Mouse (Mus musculus): Measurements from ENCODE around the gene P3h2. TPM values are rescaled to one million over a fixed set of nuclear protein-coding genes. Genes with fewer than 3 reads are reported as not detected.

Gene P3h2
- polyA plus RNA-seq, 2 experiments: 8.4 to 14.6 TPM

DNA sequence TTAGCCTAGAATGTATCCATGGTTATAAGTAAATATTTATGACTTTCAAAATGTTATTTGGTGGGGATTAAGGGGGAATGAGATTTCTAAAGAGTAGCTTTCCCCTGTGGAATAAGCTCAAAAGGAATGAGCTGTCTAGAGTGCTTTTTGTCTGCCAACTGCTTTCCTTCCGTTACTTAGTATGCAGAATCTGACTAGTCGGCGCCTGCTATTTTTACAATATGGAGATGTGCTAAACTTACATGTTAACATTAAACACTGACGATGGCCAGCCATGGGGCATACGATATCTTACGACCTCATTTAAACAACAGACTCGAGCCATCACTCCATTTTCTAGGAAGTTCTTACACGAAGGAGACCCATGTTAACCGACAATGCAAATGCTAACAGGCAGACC lies 102.7 kb downstream of the P3h2 start:
- Histone ChIP-seq H3K36me3 (ENCODE audit: control insufficient read depth, insufficient read depth, low read length) (no peaks in the 10 kb centered on the region), H3K27ac (replicated peaks; ENCODE audit: low read depth, low read length) (no peak overlapping the region), H3K4me3 (replicated peaks; ENCODE audit: low read length) (no peak overlapping the region), H3K4me1 (ENCODE audit: control insufficient read depth, insufficient read depth, low read length) (no peaks in the 10 kb centered on the region), H3K9me3 (ENCODE audit: control insufficient read depth, low read length) (no peaks in the 10 kb centered on the region), H3K9ac (ENCODE audit: low read depth, low read length, severe bottlenecking) (no peak overlapping the region), H3K27me3 (ENCODE audit: control insufficient read depth, insufficient read depth, low read length) (no peaks in the 10 kb centered on the region), H3K4me2 (replicated peaks; ENCODE audit: low read depth, low read length, severe bottlenecking) (no peak overlapping the region)
- ATAC-seq (ENCODE audit: low FRiP score, low read depth): no peak
- DNase-seq (ENCODE audit: low spot score): no peak
- no peak for TF ChIP-seq POLR2A (IDR thresholded peaks at IDR 0.05; ENCODE audit: borderline replicate concordance, extremely low read depth, insufficient read depth, insufficient read length)
- 78% methylated on average over 9 of the region's 9 CpGs for WGBS

DNA sequence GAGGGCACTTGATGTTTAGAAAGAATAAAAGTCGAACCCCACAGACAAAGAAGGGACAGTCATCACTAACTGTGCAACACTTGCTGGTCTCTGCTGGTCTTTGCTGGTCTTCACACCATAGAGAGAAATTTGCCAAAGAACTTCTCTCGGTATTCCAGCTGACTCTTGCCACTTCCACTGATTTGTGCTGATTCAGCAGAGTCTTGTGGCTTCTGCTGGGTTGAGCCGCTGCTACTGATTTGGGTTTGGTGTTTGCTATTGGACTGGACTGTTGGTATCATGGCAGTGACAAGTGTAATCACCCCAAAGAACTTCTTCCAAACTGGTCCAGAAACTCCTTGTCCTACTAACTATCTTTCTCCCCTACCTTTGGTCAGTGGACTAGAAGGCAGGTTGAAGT lies 111.0 kb downstream of the P3h2 start:
- Histone ChIP-seq H3K4me2 (replicated peaks; ENCODE audit: low read depth, low read length, severe bottlenecking) (no peak overlapping the region), H3K36me3 (ENCODE audit: control insufficient read depth, insufficient read depth, low read length) (no peaks in the 10 kb centered on the region), H3K9me3 (ENCODE audit: control insufficient read depth, low read length) (no peaks in the 10 kb centered on the region), H3K27ac (replicated peaks; ENCODE audit: low read depth, low read length) (no peak overlapping the region), H3K4me1 (ENCODE audit: control insufficient read depth, insufficient read depth, low read length) (no peaks in the 10 kb centered on the region), H3K27me3 (ENCODE audit: control insufficient read depth, insufficient read depth, low read length) (no peaks in the 10 kb centered on the region), H3K4me3 (replicated peaks; ENCODE audit: low read length) (no peak overlapping the region), H3K9ac (ENCODE audit: low read depth, low read length, severe bottlenecking) (no peak overlapping the region)
- DNase-seq (ENCODE audit: low spot score) (no peak), ATAC-seq (ENCODE audit: low FRiP score, low read depth) (no peak)
- TF ChIP-seq POLR2A (IDR thresholded peaks at IDR 0.05; ENCODE audit: borderline replicate concordance, extremely low read depth, insufficient read depth, insufficient read length): no peak
- 87% methylated on average over 3 of the region's 3 CpGs for WGBS

DNA sequence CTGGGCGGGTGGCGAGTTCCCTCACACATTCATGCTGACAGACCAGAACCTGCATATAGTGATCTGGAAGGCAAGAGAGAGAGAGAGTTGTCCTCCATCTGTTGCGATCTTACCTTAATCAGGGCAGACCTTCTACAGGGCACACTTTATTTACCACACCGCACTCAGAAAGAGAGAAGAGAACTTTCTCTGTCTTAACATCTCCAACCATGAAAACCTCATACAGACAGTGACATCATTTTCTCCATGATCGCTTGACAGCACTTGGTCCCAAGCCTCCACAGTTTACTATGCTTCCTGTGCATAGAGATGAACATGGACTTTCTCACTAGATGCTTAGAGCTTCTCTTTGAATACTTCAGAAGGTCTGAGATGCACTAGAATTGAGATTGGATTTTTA lies 118.4 kb downstream of the P3h2 start:
- Histone ChIP-seq H3K4me2 (replicated peaks; ENCODE audit: low read depth, low read length, severe bottlenecking) (no peak overlapping the region), H3K4me3 (replicated peaks; ENCODE audit: low read length) (no peak overlapping the region), H3K27ac (replicated peaks; ENCODE audit: low read depth, low read length) (no peak overlapping the region), H3K36me3 (ENCODE audit: control insufficient read depth, insufficient read depth, low read length) (peaks cover 3% of the 10 kb centered on the region; the same call in 1 of the 2 replicates), H3K27me3 (ENCODE audit: control insufficient read depth, insufficient read depth, low read length) (no peaks in the 10 kb centered on the region), H3K9me3 (ENCODE audit: control insufficient read depth, low read length) (no peaks in the 10 kb centered on the region), H3K4me1 (ENCODE audit: control insufficient read depth, insufficient read depth, low read length) (no peaks in the 10 kb centered on the region), H3K9ac (ENCODE audit: low read depth, low read length, severe bottlenecking) (no peak overlapping the region)
- ATAC-seq (ENCODE audit: low FRiP score, low read depth) (no peak), DNase-seq (ENCODE audit: low spot score) (no peak)
- no peak for TF ChIP-seq POLR2A (IDR thresholded peaks at IDR 0.05; ENCODE audit: borderline replicate concordance, extremely low read depth, insufficient read depth, insufficient read length)
- 89% methylated on average over 5 of the region's 5 CpGs for WGBS

DNA sequence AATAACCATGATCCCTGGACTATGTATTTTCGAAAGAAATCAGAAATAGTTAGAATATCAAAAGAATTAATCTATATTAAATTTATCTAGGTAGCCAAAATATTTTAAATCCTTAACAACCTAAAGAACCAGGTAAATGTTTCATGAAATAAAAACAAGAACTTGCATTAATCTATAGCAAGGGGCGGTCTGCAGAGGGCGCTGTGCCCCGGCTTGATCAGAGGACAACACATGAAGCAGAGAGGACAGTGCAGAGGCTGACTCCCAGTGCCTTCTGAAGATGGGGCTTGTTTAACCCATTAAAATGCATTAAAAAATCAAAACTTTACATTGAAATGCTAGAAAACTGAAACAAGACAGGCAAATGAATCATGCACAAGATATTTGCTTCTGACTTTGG lies 121.9 kb downstream of the P3h2 start:
- no peak for TF ChIP-seq POLR2A (IDR thresholded peaks at IDR 0.05; ENCODE audit: borderline replicate concordance, extremely low read depth, insufficient read depth, insufficient read length)
- 39% methylated on average over 4 of the region's 4 CpGs for WGBS

DNA sequence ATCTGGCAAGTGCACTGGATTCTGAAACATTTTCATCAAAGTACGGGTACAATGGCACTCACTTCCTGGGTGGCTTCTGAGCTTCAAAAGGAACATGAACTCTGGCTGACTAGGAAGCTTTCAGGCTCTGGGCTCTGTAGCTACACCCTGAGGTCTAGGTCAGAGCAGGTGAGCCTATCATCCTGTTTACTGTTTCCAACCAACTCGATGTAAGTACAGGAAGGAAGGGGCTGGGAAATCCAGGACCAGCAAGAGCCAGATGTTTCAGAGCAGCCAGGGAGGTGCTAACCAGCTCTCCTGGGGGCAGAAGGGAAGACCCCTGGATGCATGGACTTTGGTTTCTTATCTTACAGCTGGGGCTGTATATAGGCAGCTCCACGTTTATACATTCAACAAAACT lies 126.5 kb downstream of the P3h2 start:
- Histone ChIP-seq H3K36me3 (ENCODE audit: control insufficient read depth, insufficient read depth, low read length) (no peaks in the 10 kb centered on the region), H3K27ac (replicated peaks; ENCODE audit: low read depth, low read length) (no peak overlapping the region), H3K4me2 (replicated peaks; ENCODE audit: low read depth, low read length, severe bottlenecking) (no peak overlapping the region), H3K27me3 (ENCODE audit: control insufficient read depth, insufficient read depth, low read length) (no peaks in the 10 kb centered on the region), H3K9me3 (ENCODE audit: control insufficient read depth, low read length) (no peaks in the 10 kb centered on the region), H3K9ac (ENCODE audit: low read depth, low read length, severe bottlenecking) (no peak overlapping the region), H3K4me3 (replicated peaks; ENCODE audit: low read length) (no peak overlapping the region), H3K4me1 (ENCODE audit: control insufficient read depth, insufficient read depth, low read length) (no peaks in the 10 kb centered on the region)
- WGBS: 52% methylated on average over 3 of the region's 3 CpGs
- TF ChIP-seq POLR2A (IDR thresholded peaks at IDR 0.05; ENCODE audit: borderline replicate concordance, extremely low read depth, insufficient read depth, insufficient read length): no peak
- ATAC-seq (ENCODE audit: low FRiP score, low read depth) (no peak), DNase-seq (ENCODE audit: low spot score) (no peak)

More for the DNA sequence above, 121.9 kb downstream of the P3h2 start:
- Histone ChIP-seq H3K4me3 (replicated peaks; ENCODE audit: low read length) (no peak overlapping the region), H3K9ac (ENCODE audit: low read depth, low read length, severe bottlenecking) (no peak overlapping the region), H3K9me3 (ENCODE audit: control insufficient read depth, low read length) (no peaks in the 10 kb centered on the region), H3K27ac (replicated peaks; ENCODE audit: low read depth, low read length) (no peak overlapping the region), H3K27me3 (ENCODE audit: control insufficient read depth, insufficient read depth, low read length) (no peaks in the 10 kb centered on the region), H3K4me1 (ENCODE audit: control insufficient read depth, insufficient read depth, low read length) (no peaks in the 10 kb centered on the region), H3K36me3 (ENCODE audit: control insufficient read depth, insufficient read depth, low read length) (peaks cover 3% of the 10 kb centered on the region; the same call in 1 of the 2 replicates), H3K4me2 (replicated peaks; ENCODE audit: low read depth, low read length, severe bottlenecking) (no peak overlapping the region)
- no peak for ATAC-seq (ENCODE audit: low FRiP score, low read depth)
- DNase-seq (ENCODE audit: low spot score): no peak

DNA sequence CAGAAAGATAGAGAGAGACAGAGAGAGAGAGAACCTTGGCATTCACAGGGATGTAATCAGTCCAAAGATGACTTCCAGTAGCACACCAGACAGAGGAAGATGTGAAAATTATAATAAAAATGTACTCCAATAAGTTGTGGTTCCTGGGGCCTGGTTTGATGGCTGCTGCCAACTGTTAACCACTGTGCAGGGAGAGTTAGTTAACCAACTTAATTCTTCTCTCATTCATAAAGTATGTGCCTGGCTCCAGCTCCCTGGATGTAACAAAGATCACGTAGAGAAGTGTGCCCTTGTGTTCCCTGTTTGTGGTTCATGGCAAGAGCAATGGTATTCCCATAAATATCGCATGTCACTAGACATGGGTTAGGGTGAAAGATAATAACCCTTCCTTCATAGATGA lies 128.4 kb downstream of the P3h2 start:
- Histone ChIP-seq H3K9ac (ENCODE audit: low read depth, low read length, severe bottlenecking) (no peak overlapping the region), H3K4me1 (ENCODE audit: control insufficient read depth, insufficient read depth, low read length) (no peaks in the 10 kb centered on the region), H3K4me3 (replicated peaks; ENCODE audit: low read length) (no peak overlapping the region), H3K4me2 (replicated peaks; ENCODE audit: low read depth, low read length, severe bottlenecking) (no peak overlapping the region), H3K27me3 (ENCODE audit: control insufficient read depth, insufficient read depth, low read length) (no peaks in the 10 kb centered on the region), H3K9me3 (ENCODE audit: control insufficient read depth, low read length) (no peaks in the 10 kb centered on the region), H3K36me3 (ENCODE audit: control insufficient read depth, insufficient read depth, low read length) (no peaks in the 10 kb centered on the region), H3K27ac (replicated peaks; ENCODE audit: low read depth, low read length) (no peak overlapping the region)
- ATAC-seq (ENCODE audit: low FRiP score, low read depth) (no peak; the same call in 1 of the 2 replicates), DNase-seq (ENCODE audit: low spot score) (no peak)
- TF ChIP-seq POLR2A (IDR thresholded peaks at IDR 0.05; ENCODE audit: borderline replicate concordance, extremely low read depth, insufficient read depth, insufficient read length): no peak
- 59% methylated on average over 2 of the region's 2 CpGs for WGBS

All from limb, embryonic 14.5 days (tissue).